Mouse (Mus musculus): ENCODE measurements at regions not wholly inside any gene's neighbourhood (a gene's known extent, or its start where the extent isn't known, plus 50 kb on each side); places are given as distances from the start of the nearest gene placed in this dataset.

- TF ChIP-seq CTCF (IDR thresholded peaks at IDR 0.05): no peak
- no peak for TF ChIP-seq POLR2A (IDR thresholded peaks at IDR 0.05; ENCODE audit: insufficient read depth, low read depth, low read length)
- TF ChIP-seq EP300 (IDR thresholded peaks at IDR 0.05; ENCODE audit: insufficient read depth, low read depth, low read length): no peak
Measured at GRCm38 (mm10) chr17:52197731-52198130, 364.6 kb upstream of the Satb1 start.
